Mouse (Mus musculus): ENCODE measurements around the gene Plb1. TPM values are rescaled to one million over a fixed set of nuclear protein-coding genes. Genes with fewer than 3 reads are reported as not detected.

The Plb1 gene
- total and polyA plus RNA-seq, 2 experiments from 2014 or later, result 0.38 to 0.50 TPM

DNA sequence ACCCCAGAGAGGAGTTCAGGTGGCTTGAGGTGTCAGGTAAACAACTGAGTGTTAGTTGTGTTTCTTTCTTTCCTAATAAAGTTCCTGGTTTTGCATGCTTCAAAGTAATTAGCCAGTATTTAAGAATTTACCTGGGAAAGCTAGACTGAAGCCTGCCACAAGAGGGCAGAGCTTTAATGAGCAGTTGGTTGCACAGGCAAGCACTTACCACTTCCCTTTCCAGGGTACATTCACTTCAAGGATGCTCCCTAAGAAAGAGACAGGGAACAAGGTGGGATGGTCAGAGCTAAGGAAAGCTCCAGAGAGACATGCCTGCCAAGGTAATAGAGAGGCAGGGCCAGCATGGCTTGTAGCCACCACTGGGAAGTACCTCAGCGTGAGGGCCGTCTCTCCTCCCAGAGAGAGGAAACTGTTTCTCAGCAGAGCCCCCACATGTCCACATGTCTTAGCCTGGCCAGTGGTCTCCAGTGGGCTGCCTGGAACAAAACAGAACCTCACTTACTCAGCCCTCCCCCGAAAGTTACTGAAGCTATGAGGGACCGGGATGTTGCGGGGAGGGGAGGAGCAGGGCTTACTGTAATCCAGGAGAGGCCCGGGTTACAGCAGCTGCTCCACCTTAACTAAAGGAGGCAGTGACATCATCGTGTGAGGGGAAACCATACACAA lies 89.8 kb downstream of the Plb1 start:
- Histone ChIP-seq H3K36me3 (ENCODE audit: insufficient read depth) (no peaks in the 10 kb centered on the region), H3K27ac (ENCODE audit: low read depth, low read length) (no peak overlapping the region), H3K27me3 (ENCODE audit: insufficient read depth, low read length) (no peaks in the 10 kb centered on the region), H3K9me3 (ENCODE audit: low read length) (no peaks in the 10 kb centered on the region), H3K9ac (no peak overlapping the region), H3K4me2 (ENCODE audit: low read depth) (no peak overlapping the region), H3K4me1 (ENCODE audit: insufficient read depth) (no peaks in the 10 kb centered on the region), H3K4me3 (ENCODE audit: low read depth, low read length) (no peak overlapping the region)
- ATAC-seq (peak; percentile 74), DNase-seq (peak; percentile 78)
- WGBS, result 53% methylated on average over 7 of the region's 7 CpGs
- peak; percentile 89 for TF ChIP-seq CTCF (IDR thresholded peaks at IDR 0.05; ENCODE audit: low read depth)

DNA sequence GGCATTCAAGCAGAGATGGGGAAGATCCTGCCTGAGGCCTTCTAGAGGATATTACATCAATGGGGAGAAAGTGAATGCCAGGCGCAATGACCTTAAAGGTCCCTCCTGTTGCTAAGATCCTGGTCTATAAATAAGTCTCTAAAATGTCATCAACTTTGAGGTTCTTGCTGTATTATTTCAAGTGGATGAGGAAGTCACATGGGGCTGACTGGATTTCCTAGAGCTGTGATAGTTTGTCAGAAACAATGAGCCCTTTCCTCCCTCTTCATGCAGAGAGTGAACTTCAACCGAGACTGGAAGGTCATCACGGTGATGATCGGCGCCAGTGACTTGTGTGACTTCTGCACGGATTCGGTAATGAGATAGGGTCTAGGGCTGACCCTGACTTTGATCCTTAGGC lies 95.6 kb downstream of the Plb1 start:
- WGBS, result 88% methylated on average over 7 of the region's 7 CpGs
- Histone ChIP-seq H3K36me3 (ENCODE audit: insufficient read depth) (no peaks in the 10 kb centered on the region), H3K4me1 (ENCODE audit: insufficient read depth) (no peaks in the 10 kb centered on the region), H3K27ac (ENCODE audit: low read depth, low read length) (no peak overlapping the region), H3K27me3 (ENCODE audit: insufficient read depth, low read length) (no peaks in the 10 kb centered on the region), H3K4me2 (ENCODE audit: low read depth) (no peak overlapping the region), H3K4me3 (ENCODE audit: low read depth, low read length) (no peak overlapping the region), H3K9ac (no peak overlapping the region), H3K9me3 (ENCODE audit: low read length) (no peaks in the 10 kb centered on the region)
- no peak for DNase-seq
- no peak for ATAC-seq
- TF ChIP-seq CTCF (IDR thresholded peaks at IDR 0.05; ENCODE audit: low read depth), result no peak

DNA sequence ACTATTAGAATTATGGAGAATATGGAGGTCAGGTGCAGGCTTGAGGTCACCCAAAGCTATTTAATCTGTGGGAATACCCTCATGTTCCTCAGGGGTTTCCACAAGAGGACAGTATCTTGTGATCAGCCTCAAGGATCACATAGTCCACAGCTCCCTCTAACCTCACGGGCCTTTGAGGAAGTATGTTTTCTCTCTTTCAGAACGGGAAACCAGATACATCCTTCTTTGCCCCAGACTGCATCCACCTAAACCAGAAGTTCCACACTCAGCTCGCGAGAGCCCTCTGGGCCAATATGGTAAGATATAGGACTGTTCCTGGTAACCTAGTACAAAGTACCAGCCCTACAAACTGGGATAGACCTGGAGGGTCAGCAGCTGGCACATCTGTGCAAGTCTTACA lies 100.1 kb downstream of the Plb1 start:
- Histone ChIP-seq H3K4me2 (ENCODE audit: low read depth) (no peak overlapping the region), H3K4me3 (ENCODE audit: low read depth, low read length) (no peak overlapping the region), H3K4me1 (ENCODE audit: insufficient read depth) (peaks cover 9% of the 10 kb centered on the region), H3K27me3 (ENCODE audit: insufficient read depth, low read length) (no peaks in the 10 kb centered on the region), H3K36me3 (ENCODE audit: insufficient read depth) (no peaks in the 10 kb centered on the region), H3K9me3 (ENCODE audit: low read length) (no peaks in the 10 kb centered on the region), H3K9ac (no peak overlapping the region), H3K27ac (ENCODE audit: low read depth, low read length) (no peak overlapping the region)
- 92% methylated on average over 4 of the region's 4 CpGs for WGBS
- no peak for ATAC-seq
- no peak for DNase-seq
- TF ChIP-seq CTCF (IDR thresholded peaks at IDR 0.05; ENCODE audit: low read depth), result no peak

DNA sequence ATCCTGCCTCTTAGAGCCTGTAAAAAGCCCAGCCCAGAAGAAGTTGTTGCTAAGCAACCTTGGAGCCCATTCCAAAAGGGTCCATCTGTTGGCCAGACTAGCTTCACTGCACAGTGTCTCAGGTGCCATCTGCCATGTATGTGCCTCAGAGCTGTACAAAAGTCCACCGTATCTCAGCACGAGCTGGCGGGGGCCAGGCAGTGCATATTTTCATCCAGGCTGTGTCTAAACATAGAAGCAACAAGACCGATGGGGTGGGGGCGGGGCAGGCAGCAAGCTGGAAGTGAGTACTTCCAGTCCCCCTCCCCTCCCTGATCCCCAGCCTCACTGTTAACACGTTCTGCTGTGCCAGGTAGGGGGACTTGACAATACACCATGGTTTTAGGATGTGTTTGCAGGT lies 102.7 kb downstream of the Plb1 start:
- ATAC-seq, result peak; percentile 97
- TF ChIP-seq CTCF (IDR thresholded peaks at IDR 0.05; ENCODE audit: low read depth), result peak; percentile 13; the same call in 1 of the 2 replicates
- Histone ChIP-seq H3K4me3 (ENCODE audit: low read depth, low read length) (no peak overlapping the region), H3K27me3 (ENCODE audit: insufficient read depth, low read length) (no peaks in the 10 kb centered on the region), H3K36me3 (ENCODE audit: insufficient read depth) (no peaks in the 10 kb centered on the region), H3K9me3 (ENCODE audit: low read length) (no peaks in the 10 kb centered on the region), H3K4me1 (ENCODE audit: insufficient read depth) (peaks cover 9% of the 10 kb centered on the region), H3K9ac (no peak overlapping the region), H3K4me2 (ENCODE audit: low read depth) (no peak overlapping the region), H3K27ac (ENCODE audit: low read depth, low read length) (0 out of 2 replicates have a peak overlapping the region, but pooled peaks have one; percentile 31)
- 28% methylated on average over 6 of the region's 6 CpGs for WGBS
- DNase-seq, result peak; percentile 87

DNA sequence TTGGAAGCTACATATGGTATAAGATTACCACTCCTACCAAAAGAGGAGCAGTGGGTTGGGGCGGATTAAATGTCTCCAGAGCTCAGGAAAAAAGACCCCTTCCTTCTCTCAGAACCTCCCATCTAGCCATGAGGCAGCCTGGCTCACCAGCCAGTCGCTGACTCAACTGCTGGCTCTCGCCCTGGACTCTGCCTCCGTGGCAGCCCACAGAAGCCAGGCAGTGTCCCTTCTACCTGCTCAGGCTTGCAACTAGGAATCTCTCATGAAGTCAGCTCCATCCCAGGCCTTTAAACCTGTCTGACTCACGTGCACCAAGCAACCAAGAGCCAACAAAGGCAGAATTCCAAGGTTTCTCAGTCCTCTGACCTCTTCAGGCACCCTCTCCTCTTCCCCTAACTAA lies 103.6 kb downstream of the Plb1 start:
- 68% methylated on average over 5 of the region's 5 CpGs for WGBS
- peaks cover 9% of the 10 kb centered on the region for H3K4me1 ChIP-seq (ENCODE audit: insufficient read depth)
- no peaks in the 10 kb centered on the region for H3K36me3 ChIP-seq (ENCODE audit: insufficient read depth)
- DNase-seq (no peak), ATAC-seq (no peak)
- no peaks in the 10 kb centered on the region for H3K9me3 ChIP-seq (ENCODE audit: low read length)
- TF ChIP-seq CTCF (IDR thresholded peaks at IDR 0.05; ENCODE audit: low read depth), result no peak
- H3K4me3 ChIP-seq (ENCODE audit: low read depth, low read length), result no peak overlapping the region
- no peaks in the 10 kb centered on the region for H3K27me3 ChIP-seq (ENCODE audit: insufficient read depth, low read length)
- no peak overlapping the region for H3K9ac ChIP-seq
- H3K4me2 ChIP-seq (ENCODE audit: low read depth), result no peak overlapping the region
- H3K27ac ChIP-seq (ENCODE audit: low read depth, low read length), result 0 out of 2 replicates have a peak overlapping the region, but pooled peaks have one; percentile 45

DNA sequence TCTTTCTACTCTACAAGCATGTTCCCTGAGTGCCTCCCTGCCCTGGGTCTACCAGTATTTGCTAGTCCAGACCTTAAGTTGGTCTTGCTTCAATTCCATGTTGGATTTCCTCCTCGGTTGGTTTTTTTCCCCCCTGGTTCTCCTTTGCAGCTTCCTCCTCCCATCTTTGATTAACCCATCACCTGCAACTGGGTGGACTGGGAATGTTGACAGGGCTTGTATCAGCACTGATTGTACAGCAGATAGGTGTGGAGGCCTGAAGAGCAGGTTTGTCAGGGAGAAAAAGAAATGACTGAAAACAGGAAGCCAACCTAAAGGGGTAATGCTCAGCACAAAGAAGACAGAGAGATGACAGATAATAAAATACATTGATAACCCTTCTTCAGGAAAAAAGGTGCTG lies 104.8 kb downstream of the Plb1 start:
- TF ChIP-seq CTCF (IDR thresholded peaks at IDR 0.05; ENCODE audit: low read depth), result no peak
- Histone ChIP-seq H3K4me2 (ENCODE audit: low read depth) (no peak overlapping the region), H3K9ac (no peak overlapping the region), H3K4me3 (ENCODE audit: low read depth, low read length) (no peak overlapping the region), H3K36me3 (ENCODE audit: insufficient read depth) (no peaks in the 10 kb centered on the region), H3K4me1 (ENCODE audit: insufficient read depth) (peaks cover 9% of the 10 kb centered on the region), H3K9me3 (ENCODE audit: low read length) (no peaks in the 10 kb centered on the region), H3K27me3 (ENCODE audit: insufficient read depth, low read length) (no peaks in the 10 kb centered on the region), H3K27ac (ENCODE audit: low read depth, low read length) (no peak overlapping the region)
- ATAC-seq (no peak), DNase-seq (no peak)
- 83% methylated on average over 1 of the region's 1 CpGs for WGBS

DNA sequence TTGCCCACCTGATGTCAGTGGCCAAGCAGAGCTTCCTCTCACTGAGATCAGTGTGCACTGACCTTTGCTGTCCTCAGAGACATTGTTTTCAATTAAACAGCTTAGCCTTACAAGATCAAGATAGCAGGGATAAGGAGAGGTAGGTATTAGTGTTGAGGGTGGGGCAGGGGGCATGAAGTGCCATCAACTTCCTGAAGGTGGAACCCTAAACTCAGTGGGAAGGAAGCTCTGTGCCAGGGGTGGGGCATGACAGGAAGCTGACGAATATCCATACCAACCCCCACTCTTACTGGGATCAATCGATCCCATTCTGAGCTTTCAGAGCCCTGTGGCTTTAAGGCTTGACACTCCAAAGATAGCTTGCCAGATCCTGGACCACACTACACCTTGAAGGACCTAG lies 105.8 kb downstream of the Plb1 start:
- Histone ChIP-seq H3K4me1 (ENCODE audit: insufficient read depth) (peaks cover 9% of the 10 kb centered on the region), H3K9me3 (ENCODE audit: low read length) (no peaks in the 10 kb centered on the region), H3K27me3 (ENCODE audit: insufficient read depth, low read length) (no peaks in the 10 kb centered on the region), H3K4me3 (ENCODE audit: low read depth, low read length) (no peak overlapping the region), H3K36me3 (ENCODE audit: insufficient read depth) (no peaks in the 10 kb centered on the region), H3K4me2 (ENCODE audit: low read depth) (no peak overlapping the region), H3K27ac (ENCODE audit: low read depth, low read length) (no peak overlapping the region), H3K9ac (no peak overlapping the region)
- DNase-seq (no peak), ATAC-seq (no peak)
- TF ChIP-seq CTCF (IDR thresholded peaks at IDR 0.05; ENCODE audit: low read depth), result peak; percentile 9; the same call in 1 of the 2 replicates
- WGBS, result 62% methylated on average over 2 of the region's 2 CpGs
